Mouse (Mus musculus) forebrain, embryonic 14.5 days (tissue): ENCODE measurements at regions not wholly inside any gene's neighbourhood (a gene's known extent, or its start where the extent isn't known, plus 50 kb on each side); places are given as distances from the start of the nearest gene placed in this dataset.

Experiments
- ATAC-seq: fragments of 200-750 bp; cut with Nextera tagmentation; 2 replicates; pipeline ENCODE4 v1.8.0; 2017; ENCODE audit warnings: mild to moderate bottlenecking, moderate library complexity
- DNase-seq: peaks from one replicate; pipeline ENCODE4 v3.0.0-alpha.2; 2015; ENCODE audit warnings: low spot score
- H3K27ac ChIP-seq: fragments of 300-500 bp; sonication (generic); 2 replicates; pipeline ENCODE4 v1.5.1; 2014; ENCODE audit warnings: low read depth, mild to moderate bottlenecking, control low read depth, low read length, moderate library complexity
- H3K27me3 ChIP-seq: fragments of 300-500 bp; sonication (generic); replicated peaks from 2 replicates; pipeline ENCODE4 v1.6.1; 2014; ENCODE audit warnings: low read length, control low read depth, mixed read lengths; ENCODE audit not compliant: control insufficient read depth, insufficient read depth
- H3K36me3 ChIP-seq: fragments of 300-500 bp; sonication (generic); 2 replicates; pipeline ENCODE4 v1.6.1; 2014; ENCODE audit warnings: low read length, control low read depth; ENCODE audit not compliant: control insufficient read depth, insufficient read depth
- H3K4me1 ChIP-seq: fragments of 300-500 bp; sonication (generic); 2 replicates; pipeline ENCODE4 v1.6.1; 2014; ENCODE audit warnings: antibody characterized with exemption, low read length, control low read depth; ENCODE audit not compliant: control insufficient read depth, insufficient read depth
- H3K4me2 ChIP-seq: fragments of 300-500 bp; sonication (generic); 2 replicates; pipeline ENCODE4 v1.6.1; 2014; ENCODE audit warnings: mild to moderate bottlenecking, control low read depth, low read length
- H3K4me3 ChIP-seq: fragments of 300-500 bp; sonication (generic); 2 replicates; pipeline ENCODE4 v1.5.1; 2014; ENCODE audit warnings: low read depth, low read length, control low read depth
- H3K9ac ChIP-seq: fragments of 300-500 bp; sonication (generic); 2 replicates; pipeline ENCODE4 v1.6.1; 2014; ENCODE audit warnings: mild to moderate bottlenecking, low read length, control low read depth, moderate library complexity
- H3K9me3 ChIP-seq: fragments of 300-500 bp; sonication (generic); replicated peaks from 2 replicates; pipeline ENCODE4 v1.6.1; 2016; ENCODE audit warnings: low read length, control low read depth, mixed read lengths; ENCODE audit not compliant: control insufficient read depth
- WGBS: fragments of 180-500 bp; shearing (Covaris S2); extraction: QIAGEN DNeasy Blood & Tissue Kit; methylation state at CpG from one replicate; pipeline ENCODE4 v1.1.7; 2014; 5-methylcytosine and 5-hydroxymethylcytosine counted together

DNA sequence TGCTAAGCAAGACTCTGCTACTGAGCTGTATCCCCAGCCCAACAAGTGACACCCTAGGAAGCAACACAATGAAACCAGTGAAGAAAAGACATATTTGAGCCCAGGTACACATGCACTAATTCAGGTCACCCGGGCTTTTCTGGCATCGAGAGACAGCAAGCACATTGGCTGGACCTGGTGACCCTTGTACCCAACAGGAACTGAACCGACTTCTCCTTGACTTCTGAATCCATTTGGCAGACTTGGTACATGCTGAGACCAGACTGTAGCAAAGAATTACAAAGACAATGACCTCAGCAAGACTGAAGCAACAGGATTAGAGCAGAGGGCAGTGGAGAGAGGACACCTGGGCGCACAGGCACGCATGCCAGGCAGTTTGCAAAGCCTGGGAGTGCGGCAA, 79.1 kb downstream of the Sema4f start:
- H3K27ac ChIP-seq, result no peak overlapping the region
- ATAC-seq (no peak), DNase-seq (no peak)

GRCm38 (mm10) chr6:82856218-82856617, 82.0 kb upstream of the Hk2 start:
- 91% methylated on average over 9 of the region's 9 CpGs for WGBS
- ATAC-seq (no peak), DNase-seq (no peak)
- Histone ChIP-seq H3K27me3 (no peaks in the 10 kb centered on the region), H3K4me1 (no peaks in the 10 kb centered on the region), H3K36me3 (no peaks in the 10 kb centered on the region), H3K9me3 (no peaks in the 10 kb centered on the region), H3K4me2 (no peak overlapping the region), H3K27ac (no peak overlapping the region), H3K4me3 (no peak overlapping the region), H3K9ac (no peak overlapping the region)

More for the DNA sequence above, 79.1 kb downstream of the Sema4f start:
- Histone ChIP-seq H3K4me2 (no peak overlapping the region), H3K36me3 (no peaks in the 10 kb centered on the region), H3K27me3 (no peaks in the 10 kb centered on the region), H3K9me3 (no peaks in the 10 kb centered on the region), H3K4me1 (no peaks in the 10 kb centered on the region), H3K4me3 (no peak overlapping the region), H3K9ac (no peak overlapping the region)
- WGBS, result 64% methylated on average over 6 of the region's 6 CpGs

GRCm38 (mm10) chr6:82855401-82855800, 81.1 kb upstream of the Hk2 start:
- H3K4me3 ChIP-seq, result no peak overlapping the region
- no peak overlapping the region for H3K9ac ChIP-seq
- no peak overlapping the region for H3K4me2 ChIP-seq
- H3K4me1 ChIP-seq, result no peaks in the 10 kb centered on the region
- H3K36me3 ChIP-seq, result no peaks in the 10 kb centered on the region
- no peaks in the 10 kb centered on the region for H3K9me3 ChIP-seq
- 73% methylated on average over 7 of the region's 7 CpGs for WGBS
- H3K27me3 ChIP-seq, result no peaks in the 10 kb centered on the region
- ATAC-seq (no peak), DNase-seq (no peak)
- no peak overlapping the region for H3K27ac ChIP-seq

DNA sequence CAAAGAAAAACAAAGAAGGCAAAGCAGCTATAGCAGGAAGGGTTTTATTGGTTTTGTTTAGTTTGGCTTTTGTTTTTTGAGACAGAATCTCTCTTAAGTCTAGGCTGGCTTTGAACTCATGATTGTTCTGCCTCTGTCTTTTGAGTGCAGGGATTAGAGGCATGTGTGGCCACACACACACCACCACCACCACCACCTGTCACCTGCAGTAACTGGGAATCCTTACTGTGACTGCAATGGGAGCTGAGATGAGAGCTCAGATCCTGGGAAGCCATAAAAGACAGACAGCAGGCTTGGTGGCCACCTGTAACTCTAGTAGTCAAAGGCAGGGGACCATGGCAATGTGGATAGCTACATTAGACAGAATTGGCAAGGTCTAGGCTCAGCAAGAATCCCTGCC, 80.5 kb upstream of the Hk2 start:
- no peaks in the 10 kb centered on the region for H3K4me1 ChIP-seq
- H3K4me3 ChIP-seq, result no peak overlapping the region
- H3K9ac ChIP-seq, result no peak overlapping the region
- H3K27ac ChIP-seq, result no peak overlapping the region
- H3K4me2 ChIP-seq, result no peak overlapping the region
- no peaks in the 10 kb centered on the region for H3K36me3 ChIP-seq
- ATAC-seq (no peak), DNase-seq (no peak)
- no peaks in the 10 kb centered on the region for H3K27me3 ChIP-seq
- no peaks in the 10 kb centered on the region for H3K9me3 ChIP-seq

DNA sequence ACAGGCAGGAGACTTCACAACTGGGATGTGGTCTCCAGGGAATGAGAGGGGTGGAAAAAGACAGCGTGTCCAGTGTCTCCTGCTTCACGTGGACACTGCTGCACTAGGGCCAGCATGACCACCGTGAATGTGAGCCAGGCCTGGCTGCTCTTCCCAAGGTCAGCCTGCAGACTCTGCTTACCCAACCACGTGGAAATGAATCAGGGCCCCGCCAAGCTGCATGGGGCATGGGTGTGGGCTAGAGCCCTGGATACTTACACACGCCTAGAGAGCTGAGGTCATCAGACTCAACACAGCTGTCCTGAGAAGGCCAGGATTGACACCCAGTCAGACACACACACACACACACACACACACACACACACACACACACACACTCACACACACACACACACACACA, 80.1 kb upstream of the Hk2 start:
- Histone ChIP-seq H3K4me3 (no peak overlapping the region), H3K9ac (no peak overlapping the region), H3K4me2 (no peak overlapping the region), H3K4me1 (no peaks in the 10 kb centered on the region), H3K27me3 (no peaks in the 10 kb centered on the region), H3K27ac (no peak overlapping the region), H3K9me3 (no peaks in the 10 kb centered on the region), H3K36me3 (no peaks in the 10 kb centered on the region)
- 69% methylated on average over 6 of the region's 6 CpGs for WGBS
- DNase-seq, result no peak
- ATAC-seq, result no peak

DNA sequence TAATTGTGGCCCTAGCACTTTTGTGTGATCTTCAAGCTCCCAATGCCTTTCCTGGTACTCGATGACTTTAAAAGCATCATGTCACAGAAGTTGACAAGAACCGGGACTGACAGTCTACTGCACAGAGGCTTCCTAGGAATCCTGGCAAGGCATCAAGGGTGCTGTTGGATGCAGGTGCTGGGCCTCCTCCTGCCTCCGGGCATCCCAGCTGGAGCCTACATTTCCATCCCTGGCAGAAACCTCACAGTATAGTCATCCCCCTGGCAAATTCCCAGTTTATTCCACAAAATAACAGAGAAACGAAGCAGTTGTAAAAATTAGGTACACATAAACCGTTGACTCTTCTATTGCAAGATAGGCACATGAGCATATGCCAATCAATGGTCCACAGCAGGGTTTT, 78.8 kb upstream of the Hk2 start:
- Histone ChIP-seq H3K4me1 (no peaks in the 10 kb centered on the region), H3K9me3 (no peaks in the 10 kb centered on the region; the same call in 1 of the 2 replicates), H3K36me3 (no peaks in the 10 kb centered on the region), H3K27ac (no peak overlapping the region), H3K4me2 (no peak overlapping the region), H3K27me3 (no peaks in the 10 kb centered on the region), H3K4me3 (no peak overlapping the region), H3K9ac (no peak overlapping the region)
- 70% methylated on average over 5 of the region's 5 CpGs for WGBS
- no peak for ATAC-seq
- peak; percentile 29 for DNase-seq

DNA sequence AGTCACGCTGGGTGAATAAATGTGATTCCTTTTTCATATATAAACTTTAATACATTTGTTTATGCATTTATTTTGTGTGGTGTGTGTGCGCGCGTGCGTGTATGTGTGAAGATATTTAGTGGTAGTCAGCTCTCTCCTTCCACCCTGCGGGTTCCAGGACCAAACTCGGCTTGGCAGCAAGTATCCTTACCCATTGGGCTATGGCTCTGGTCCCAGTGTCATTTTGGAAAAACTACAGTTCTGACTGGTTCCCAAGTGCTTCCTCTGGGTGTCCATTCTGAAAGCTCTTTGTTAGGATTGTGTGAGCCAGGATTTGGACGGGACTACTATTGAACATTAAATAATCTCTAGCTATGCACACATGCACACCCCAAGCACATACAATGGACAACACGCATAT, 76.3 kb upstream of the Hk2 start:
- no peak overlapping the region for H3K9ac ChIP-seq
- H3K27ac ChIP-seq, result no peak overlapping the region
- H3K36me3 ChIP-seq, result no peaks in the 10 kb centered on the region
- ATAC-seq (no peak), DNase-seq (no peak)
- H3K4me3 ChIP-seq, result no peak overlapping the region
- no peaks in the 10 kb centered on the region for H3K4me1 ChIP-seq
- H3K27me3 ChIP-seq, result no peaks in the 10 kb centered on the region
- no peaks in the 10 kb centered on the region; the same call in 1 of the 2 replicates for H3K9me3 ChIP-seq
- 93% methylated on average over 9 of the region's 9 CpGs for WGBS
- H3K4me2 ChIP-seq, result no peak overlapping the region

DNA sequence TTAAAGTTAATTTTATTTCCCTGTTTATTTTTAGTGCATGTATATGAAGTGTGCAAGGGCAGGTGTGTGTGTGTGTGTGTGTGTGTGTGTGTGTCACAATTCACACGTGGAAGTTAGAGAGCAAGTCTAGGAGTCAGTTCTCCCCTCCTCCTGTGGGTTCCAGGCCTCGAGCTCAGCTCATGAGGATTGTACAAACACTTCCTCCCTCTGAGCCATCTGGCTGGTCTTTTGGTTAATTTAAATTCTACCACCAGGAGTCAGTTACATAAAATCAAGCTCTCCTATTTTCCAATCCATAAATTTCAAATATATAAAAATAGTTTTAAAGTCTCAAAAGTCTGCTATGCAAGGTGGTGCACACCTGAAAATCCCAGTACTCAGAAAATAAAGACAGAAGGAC, 73.3 kb upstream of the Hk2 start:
- H3K27me3 ChIP-seq, result no peaks in the 10 kb centered on the region
- no peaks in the 10 kb centered on the region for H3K36me3 ChIP-seq
- H3K9ac ChIP-seq, result no peak overlapping the region
- DNase-seq (no peak), ATAC-seq (no peak)
- H3K27ac ChIP-seq, result no peak overlapping the region
- no peaks in the 10 kb centered on the region; the same call in 1 of the 2 replicates for H3K9me3 ChIP-seq
- 62% methylated on average over 2 of the region's 2 CpGs for WGBS
- H3K4me1 ChIP-seq, result no peaks in the 10 kb centered on the region
- no peak overlapping the region for H3K4me2 ChIP-seq
- no peak overlapping the region for H3K4me3 ChIP-seq

DNA sequence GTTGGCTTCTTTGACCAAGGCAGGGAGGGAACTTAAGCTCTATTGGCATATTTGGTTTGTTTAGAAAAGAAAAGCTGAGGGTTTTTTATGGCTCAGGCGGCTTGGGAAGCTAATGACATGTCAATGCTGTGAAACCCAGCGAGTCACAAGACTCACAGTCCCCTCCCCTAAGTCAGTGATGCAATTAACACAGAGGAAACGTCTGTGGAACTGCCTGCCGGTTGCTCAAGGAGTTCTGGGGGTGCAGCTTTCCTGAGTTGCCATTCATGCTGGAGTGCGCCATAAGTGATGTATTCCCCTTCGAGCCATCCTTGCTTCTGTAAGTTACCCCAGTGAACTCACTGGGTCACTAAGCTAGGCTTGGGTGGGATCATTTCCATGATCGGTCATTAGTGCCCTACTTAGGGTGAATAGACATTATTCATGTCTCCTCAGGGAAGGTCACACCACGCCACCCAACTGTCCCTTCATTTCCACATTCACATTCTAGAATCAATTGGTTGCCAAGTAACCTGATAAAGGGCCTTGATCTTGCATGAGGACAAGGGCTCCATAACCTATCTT, 72.4 kb upstream of the Hk2 start:
- Histone ChIP-seq H3K4me2 (no peak overlapping the region), H3K4me3 (no peak overlapping the region), H3K27me3 (no peaks in the 10 kb centered on the region), H3K9me3 (no peaks in the 10 kb centered on the region; the same call in 1 of the 2 replicates), H3K4me1 (no peaks in the 10 kb centered on the region), H3K9ac (no peak overlapping the region), H3K36me3 (no peaks in the 10 kb centered on the region), H3K27ac (no peak overlapping the region)
- DNase-seq, result no peak
- WGBS, result 77% methylated on average over 8 of the region's 8 CpGs
- ATAC-seq, result no peak
